Mouse (Mus musculus) heart, adult 10 weeks (tissue): Measurements from ENCODE around the gene Taar6. TPM values are rescaled to one million over a fixed set of nuclear protein-coding genes. Genes with fewer than 3 reads are reported as not detected.

ENCODE experiments used
- polyA plus RNA-seq: library from polyadenylated mRNA; stranded (reverse); fragments of 350-450 nt; fragmentation: Illumina TruSeq; extraction: RNeasy Lipid Tissue Mini Kit (QIAGEN cat#74804); gene quantifications from one replicate; pipeline ENCODE4 v1.2.3, GENCODE M21; 2014; ENCODE audit warnings: low read depth, low replicate concordance

Gene Taar6
- polyA plus RNA-seq: not detected

DNA sequence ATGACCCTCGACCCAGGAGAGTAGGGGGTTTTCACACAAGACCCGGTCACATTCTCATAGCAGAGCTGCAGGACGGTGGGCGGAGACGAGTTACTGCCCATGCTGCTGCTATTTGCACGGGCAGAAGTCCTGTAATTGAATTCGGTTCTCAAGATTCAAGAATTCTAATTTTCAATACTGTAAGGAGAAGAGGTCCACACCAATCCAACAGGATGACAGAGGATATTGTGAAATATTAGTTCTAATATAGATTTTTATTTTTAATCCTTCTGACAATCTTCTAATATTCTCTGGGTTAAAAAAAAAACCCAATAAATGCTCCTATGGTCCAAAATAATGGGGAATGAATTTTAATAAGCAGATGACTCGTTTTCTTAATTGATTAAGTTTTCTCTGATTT is at the start of gene Taar6:
Gene Taar6 (minus strand): TSS at position 101 of the 400 bp plus-strand sequence.

GRCm38 (mm10) chr10:24026922-24027321 is 41.5 kb upstream of the Taar6 start, which contains the start of gene Taar7d:
Gene Taar7d (plus strand): TSS chr10:24027222.

DNA sequence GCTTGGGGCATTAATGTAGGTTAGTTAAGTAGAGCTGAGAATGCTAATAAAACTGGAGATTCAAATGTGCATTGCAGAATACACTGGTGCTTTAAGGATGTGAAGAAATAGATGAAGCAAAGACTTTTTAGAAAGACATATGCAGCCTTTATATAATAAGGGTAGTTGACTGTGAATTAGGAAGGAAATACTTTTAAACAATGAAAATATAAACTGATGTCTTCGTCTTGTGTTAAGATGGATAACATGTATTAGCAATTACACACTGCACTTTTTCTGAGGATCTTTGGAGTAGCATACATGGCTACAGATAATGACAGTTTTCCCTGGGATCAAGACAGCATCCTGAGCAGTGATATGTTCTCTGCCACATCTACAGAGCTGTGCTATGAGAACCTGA is 14.2 kb upstream of the Taar6 start, which contains the start of gene Taar7b:
Gene Taar7b (plus strand): TSS at position 301 of the 400 bp plus-strand sequence.

DNA sequence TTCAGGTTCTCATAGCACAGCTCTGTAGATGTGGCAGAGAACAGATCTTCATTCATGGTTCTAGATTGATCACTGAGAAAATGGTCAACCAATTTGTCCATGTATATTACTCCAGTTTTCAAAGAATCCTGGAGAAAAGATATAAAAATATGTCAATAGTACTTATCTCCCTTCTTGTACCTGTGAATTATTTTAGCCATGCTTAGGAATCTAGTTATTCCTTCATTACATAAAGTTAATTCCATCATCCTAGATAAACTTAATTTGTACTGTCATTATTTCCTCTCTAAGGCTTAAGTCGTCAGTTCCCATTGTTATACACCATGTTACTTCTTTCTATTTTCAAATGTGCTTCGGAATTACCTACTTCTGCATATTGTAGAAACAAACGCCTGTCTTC is 7.9 kb upstream of the Taar6 start, which contains the start of gene Taar7a:
Gene Taar7a (minus strand): TSS at position 101 of the 400 bp plus-strand sequence.

DNA sequence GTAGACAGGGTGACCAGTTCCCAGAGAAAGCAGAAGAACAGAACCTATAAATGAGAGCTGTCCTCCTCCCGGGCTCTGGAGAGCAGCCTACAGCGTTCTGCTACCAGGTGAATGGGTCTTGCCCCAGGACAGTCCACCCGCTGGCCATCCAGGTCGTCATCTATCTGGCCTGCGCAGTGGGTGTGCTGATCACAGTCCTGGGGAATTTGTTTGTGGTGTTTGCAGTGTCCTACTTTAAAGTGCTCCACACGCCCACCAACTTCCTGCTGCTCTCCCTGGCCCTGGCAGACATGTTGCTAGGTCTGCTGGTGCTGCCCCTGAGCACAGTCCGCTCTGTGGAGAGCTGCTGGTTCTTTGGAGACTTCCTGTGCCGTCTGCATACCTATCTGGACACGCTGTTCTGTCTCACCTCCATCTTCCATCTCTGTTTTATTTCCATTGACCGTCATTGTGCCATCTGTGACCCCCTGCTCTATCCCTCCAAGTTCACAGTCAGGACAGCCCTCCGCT is 14.7 kb downstream of the Taar6 start, which contains the start of gene Taar5:
Gene Taar5 (plus strand): TSS at position 51 of the 510 bp plus-strand sequence.

DNA sequence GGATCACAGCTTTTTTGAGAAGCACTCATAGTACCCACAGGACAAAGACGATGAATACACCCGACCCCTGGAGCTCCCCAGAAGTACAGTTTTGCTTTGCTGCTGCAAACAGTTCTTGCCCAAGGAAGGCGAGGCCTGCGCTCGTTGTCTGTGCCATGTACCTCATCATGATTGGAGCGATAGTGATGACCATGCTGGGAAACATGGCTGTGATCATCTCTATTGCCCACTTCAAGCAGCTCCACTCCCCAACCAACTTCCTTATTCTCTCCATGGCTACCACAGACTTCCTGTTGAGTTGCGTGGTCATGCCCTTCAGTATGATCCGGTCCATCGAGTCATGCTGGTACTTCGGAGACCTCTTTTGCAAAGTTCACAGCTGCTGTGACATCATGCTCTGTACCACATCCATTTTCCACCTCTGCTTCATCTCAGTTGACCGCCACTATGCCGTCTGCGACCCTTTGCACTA is 25.0 kb downstream of the Taar6 start, which contains the start of gene Taar4:
Gene Taar4 (plus strand): TSS at position 51 of the 472 bp plus-strand sequence.

DNA sequence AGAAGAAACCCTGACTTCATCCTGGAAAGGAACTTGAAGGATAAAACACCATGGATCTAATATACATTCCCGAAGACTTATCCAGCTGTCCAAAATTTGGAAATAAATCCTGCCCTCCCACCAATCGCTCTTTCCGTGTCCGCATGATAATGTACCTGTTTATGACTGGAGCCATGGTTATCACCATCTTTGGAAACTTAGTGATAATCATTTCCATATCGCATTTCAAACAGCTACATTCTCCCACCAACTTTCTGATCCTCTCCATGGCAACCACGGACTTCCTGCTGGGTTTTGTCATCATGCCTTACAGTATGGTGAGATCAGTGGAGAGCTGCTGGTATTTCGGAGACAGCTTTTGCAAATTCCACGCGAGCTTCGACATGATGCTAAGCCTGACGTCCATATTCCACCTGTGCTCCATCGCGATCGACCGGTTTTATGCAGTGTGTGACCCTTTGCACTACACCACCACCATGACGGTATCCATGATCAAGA is 35.9 kb downstream of the Taar6 start, which contains the start of gene Taar3:
Gene Taar3 (plus strand): TSS at position 51 of the 498 bp plus-strand sequence.

DNA sequence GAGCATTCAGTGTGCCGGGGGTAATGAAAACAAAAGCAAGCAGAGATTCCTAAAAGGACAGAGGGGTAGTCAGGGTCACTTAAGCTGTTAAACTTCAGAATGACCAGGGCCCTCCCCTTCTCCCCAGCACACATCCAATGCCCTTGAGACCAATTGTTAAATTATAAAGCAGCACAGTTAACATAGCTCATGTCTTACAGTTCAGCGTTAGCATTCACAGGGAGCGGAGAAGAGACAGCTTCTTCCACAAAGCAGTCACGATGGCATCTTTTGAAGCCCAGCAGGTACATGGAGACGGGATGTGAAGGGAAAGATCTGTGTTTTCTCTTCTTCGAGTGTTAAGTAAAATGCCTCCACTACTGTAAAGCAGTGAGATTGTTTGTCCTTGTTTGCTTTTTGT is 47.1 kb downstream of the Taar6 start, which contains the start of gene Taar2:
Gene Taar2 (plus strand): TSS at position 261 of the 400 bp plus-strand sequence.

Other genes starting within 250 kb of the Taar6 start
- 775 TPM for gene Rps12, start 198.4 kb downstream of the Taar6 start, polyA plus RNA-seq
- 15.1 TPM for gene Slc18b1, start 188.7 kb downstream of the Taar6 start, polyA plus RNA-seq
- 0.34 TPM for gene Vnn3, start 134.2 kb downstream of the Taar6 start, polyA plus RNA-seq
- 0.55 TPM for gene Vnn1, start 91.0 kb downstream of the Taar6 start, polyA plus RNA-seq
- gene Taar1, start 65.3 kb downstream of the Taar6 start, polyA plus RNA-seq: not detected
- gene Taar2, start 47.1 kb downstream of the Taar6 start, polyA plus RNA-seq: not detected
- not detected for gene Taar3, start 36.1 kb downstream of the Taar6 start, polyA plus RNA-seq
- gene Taar4, start 25.2 kb downstream of the Taar6 start, polyA plus RNA-seq: not detected
- not detected for gene Taar5, start 14.9 kb downstream of the Taar6 start, polyA plus RNA-seq
- gene Taar7a, start 7.8 kb upstream of the Taar6 start, polyA plus RNA-seq: not detected
- not detected for gene Taar7b, start 14.3 kb upstream of the Taar6 start, polyA plus RNA-seq
- not detected for gene Taar7d, start 41.6 kb upstream of the Taar6 start, polyA plus RNA-seq
- gene Taar7e, start 52.0 kb upstream of the Taar6 start, polyA plus RNA-seq: not detected
- not detected for gene Taar7f, start 63.9 kb upstream of the Taar6 start, polyA plus RNA-seq
- not detected for gene Taar8a, start 90.9 kb upstream of the Taar6 start, polyA plus RNA-seq
- gene Taar8b, start 106.6 kb upstream of the Taar6 start, polyA plus RNA-seq: not detected
- gene Taar8c, start 116.3 kb upstream of the Taar6 start, polyA plus RNA-seq: not detected
- not detected for gene Taar9, start 123.9 kb upstream of the Taar6 start, polyA plus RNA-seq
- gene Stx7, start 163.7 kb upstream of the Taar6 start, polyA plus RNA-seq: 47.7 TPM
- gene Moxd1, start 237.9 kb upstream of the Taar6 start, polyA plus RNA-seq: 0.60 TPM